ENCODE assay signal across 10 mouse cellular contexts in the genomic region with DNA sequence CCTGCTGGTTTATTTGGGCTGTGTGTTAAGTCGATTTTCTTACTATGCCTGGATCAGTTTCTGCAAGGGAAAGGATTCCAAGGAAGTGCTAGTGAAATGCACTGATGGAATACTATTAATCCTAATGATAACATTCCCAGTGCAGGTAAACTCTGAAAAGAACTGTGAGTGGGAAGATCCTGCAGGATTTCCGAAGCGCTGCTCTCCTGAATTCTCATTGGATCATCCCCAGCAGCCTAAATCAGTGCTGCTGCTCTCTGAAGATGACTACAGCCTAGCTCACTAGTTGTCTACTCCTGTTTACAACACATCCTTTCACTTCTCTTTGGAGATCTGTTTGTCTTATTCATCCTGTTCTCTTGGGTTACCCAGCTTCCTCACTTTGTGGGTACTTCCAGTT. TPM values are rescaled to one million over a fixed set of nuclear protein-coding genes. Genes with fewer than 3 reads are reported as not detected.
DNase-seq lines count a peak whose midpoint lies in the region; ATAC-seq and TF ChIP-seq lines count a peak whose summit lies in the region.
"Had no signal": no experiment of that assay in that cellular context is flagged by ENCODE, and none has a peak within 500 bp of the region (broad histone marks: within the 10 kb centered on the region; RNA-seq: fewer than 3 reads in every experiment).

No protein-coding gene starts in this region.

- ATAC-seq in heart, embryonic 15.5 days (replicated peaks; ENCODE audit: insufficient number of reproducible peaks, insufficient read depth, low FRiP score, low read depth), result no peak
- ATAC-seq in midbrain, embryonic 15.5 days (replicated peaks), result no peak
- no peak for ATAC-seq in inflammation-experienced regulatory T-cells, adult 6 months

- DNase-seq in heart, adult 8-10 months (ENCODE audit: low spot score), result no peak
- DNase-seq in cerebellum, adult 11-12 months, result peak; percentile 31
- no peak for DNase-seq in hindbrain, embryonic 10.5 days (ENCODE audit: low spot score)
- no peak for DNase-seq in gastrocnemius, adult 2 months
- no peak for DNase-seq in lung, postnatal 14 days

- peak overlapping the region; percentile 64 for H3K4me2 ChIP-seq in heart, embryonic 15.5 days
- peak overlapping the region; percentile 87 for H3K4me2 ChIP-seq in midbrain, embryonic 15.5 days

- 3% methylated on average over 3 of the region's 3 CpGs for WGBS in heart, embryonic 15.5 days
- 2% methylated on average over 3 of the region's 3 CpGs for WGBS in hindbrain, embryonic 10.5 days
- 6% methylated on average over 3 of the region's 3 CpGs for WGBS in midbrain, embryonic 15.5 days

- peaks cover 39% of the 10 kb centered on the region for H3K27me3 ChIP-seq in heart, embryonic 15.5 days
- peaks cover 49% of the 10 kb centered on the region for H3K27me3 ChIP-seq in hindbrain, embryonic 10.5 days (ENCODE audit: insufficient read depth, poor library complexity, severe bottlenecking)
- H3K27me3 ChIP-seq in midbrain, embryonic 15.5 days (replicated peaks), result no peaks in the 10 kb centered on the region
- H3K27me3 ChIP-seq: CH12.LX had no signal

- intact Hi-C loops in gastrocnemius, adult 2 months (cut with DNase I), result no loop called here

- H3K4me1 ChIP-seq in heart, embryonic 15.5 days (replicated peaks), result peaks cover 9% of the 10 kb centered on the region
- peaks cover 26% of the 10 kb centered on the region; the same call in 1 of the 2 replicates for H3K4me1 ChIP-seq in hindbrain, embryonic 10.5 days (replicated peaks)
- peaks cover 18% of the 10 kb centered on the region for H3K4me1 ChIP-seq in midbrain, embryonic 15.5 days

- H3K36me3 ChIP-seq in heart, embryonic 15.5 days, result no peaks in the 10 kb centered on the region
- no peaks in the 10 kb centered on the region for H3K36me3 ChIP-seq in hindbrain, embryonic 10.5 days
- H3K36me3 ChIP-seq in midbrain, embryonic 15.5 days (replicated peaks), result no peaks in the 10 kb centered on the region

- no peak overlapping the region for H3K9ac ChIP-seq in heart, embryonic 15.5 days
- peak overlapping the region; percentile 54 for H3K9ac ChIP-seq in midbrain, embryonic 15.5 days

- H3K4me3 ChIP-seq in heart, embryonic 15.5 days, result peak overlapping the region; percentile 32
- H3K4me3 ChIP-seq in hindbrain, embryonic 10.5 days, result peak overlapping the region; percentile 51
- H3K4me3 ChIP-seq in midbrain, embryonic 15.5 days, result peak overlapping the region; percentile 75
- no peak overlapping the region for H3K4me3 ChIP-seq in gastrocnemius, adult 2 months

- no peaks in the 10 kb centered on the region for H3K9me3 ChIP-seq in heart, embryonic 15.5 days (replicated peaks)
- no peaks in the 10 kb centered on the region for H3K9me3 ChIP-seq in hindbrain, embryonic 10.5 days
- no peaks in the 10 kb centered on the region for H3K9me3 ChIP-seq in midbrain, embryonic 15.5 days

- H3K27ac ChIP-seq in heart, embryonic 15.5 days, result no peak overlapping the region
- H3K27ac ChIP-seq in hindbrain, embryonic 10.5 days, result no peak overlapping the region
- H3K27ac ChIP-seq in midbrain, embryonic 15.5 days, result peak overlapping the region; percentile 76
- no peak overlapping the region for H3K27ac ChIP-seq in gastrocnemius, adult 2 months
- H3K27ac ChIP-seq: macrophage had no signal

- TF ChIP-seq CTCF in gastrocnemius, adult 2 months (IDR thresholded peaks at IDR 0.05), result no peak

RNA-seq across cellular contexts. Expression of gene Brinp3, which starts 0.8 kb away (rescaled TPM):
- polyA plus RNA-seq in heart, embryonic 15.5 days (2015; fragmentation: Nextera tagmentation; extraction: Ambion mirVana), result 0.18 and 0.60 TPM in 2 replicates
- under 1 TPM in 1 of 4 experiments, not detected in 3; 0.14 TPM for total RNA-seq in heart, adult 8-10 months (2022)
- polyA plus RNA-seq in hindbrain, embryonic 10.5 days (2016; fragmentation: Nextera tagmentation; extraction: Ambion mirVana), result 0.12 and 0.39 TPM in 2 replicates
- polyA plus RNA-seq in midbrain, embryonic 15.5 days (2015; fragmentation: Nextera tagmentation; extraction: Ambion mirVana), result 26.2 and 29.1 TPM in 2 replicates
- not detected for total RNA-seq in gastrocnemius, adult 2 months (2021)
- polyA plus RNA-seq in inflammation-experienced regulatory T-cells, adult 6 months (2017; shearing (Covaris generic)), result not detected
- total RNA-seq: CH12.LX had no signal
- polyA plus RNA-seq: macrophage had no signal

Comparison
In these comparisons a context has a peak if more than half of its experiments do, and no peak if none do; other contexts are left out.
1. RNA of gene Brinp3, which starts 0.8 kb away (polyA plus RNA-seq): 26.2 to 29.1 TPM in midbrain, embryonic 15.5 days; 0.12 to 0.39 TPM in hindbrain, embryonic 10.5 days, 0.18 to 0.60 TPM in heart, embryonic 15.5 days and not detected in inflammation-experienced regulatory T-cells, adult 6 months; every median in the first group is over 10 times any median in the second.